ENCODE assay signal across 9 mouse cellular contexts in genomic region chr3:88082663-88083062, GRCm38 (mm10). TPM values are rescaled to one million over a fixed set of nuclear protein-coding genes. Genes with fewer than 3 reads are reported as not detected.
A peak's percentile ranks its signal among the peaks of the same experiment; 100 is the strongest.
DNase-seq lines count a peak whose midpoint lies in the region; ATAC-seq and TF ChIP-seq lines count a peak whose summit lies in the region.
"Had no signal": no experiment of that assay in that cellular context is flagged by ENCODE, and none has a peak within 500 bp of the region (broad histone marks: within the 10 kb centered on the region; RNA-seq: fewer than 3 reads in every experiment).

No protein-coding gene starts in this region.

- intact Hi-C loops in left cerebral cortex, postnatal 36 days (cut with DNase I), result no loop called here

- H3K4me3 ChIP-seq in forebrain, embryonic 14.5 days (ENCODE audit: low read depth, low read length), result peak overlapping the region; percentile 54
- peak overlapping the region; percentile 61 for H3K4me3 ChIP-seq in limb, embryonic 12.5 days (replicated peaks)
- peak overlapping the region; percentile 40; the same call in 1 of the 2 replicates for H3K4me3 ChIP-seq in midbrain, postnatal 0 days (ENCODE audit: low read depth, low read length)
- H3K4me3 ChIP-seq in cerebellum, adult 2 months (replicated peaks; ENCODE audit: insufficient read depth, low read depth, low read length), result no peak overlapping the region

- no peak overlapping the region for H3K27ac ChIP-seq in forebrain, embryonic 14.5 days (ENCODE audit: low read depth, low read length)
- H3K27ac ChIP-seq in limb, embryonic 12.5 days, result 0 out of 2 replicates have a peak overlapping the region, but pooled peaks have one; percentile 13
- H3K27ac ChIP-seq in midbrain, postnatal 0 days (ENCODE audit: low read depth, low read length), result no peak overlapping the region
- H3K27ac ChIP-seq in cerebellum, adult 2 months (ENCODE audit: insufficient read depth, low read length), result no peak overlapping the region

- H3K4me2 ChIP-seq in forebrain, embryonic 14.5 days (ENCODE audit: low read length), result peak overlapping the region; percentile 78
- H3K4me2 ChIP-seq in limb, embryonic 12.5 days, result peak overlapping the region; percentile 80
- H3K4me2 ChIP-seq in midbrain, postnatal 0 days (ENCODE audit: low read depth, low read length, poor library complexity, severe bottlenecking), result no peak overlapping the region

- DNase-seq in spleen, postnatal 36 days (ENCODE audit: low spot score in 2 of 2), result peak; percentile 20 to 23
- no peak for DNase-seq in spleen, adult 18-20 months
- peak; percentile 30 for DNase-seq in forebrain, embryonic 14.5 days (ENCODE audit: low spot score)
- no peak for DNase-seq in midbrain, postnatal 0 days (ENCODE audit: low spot score)
- DNase-seq in cerebellum, adult 2 months, result no peak
- no peak for DNase-seq in left cerebral cortex, postnatal 36 days (ENCODE audit: low spot score in 2 of 2)
- DNase-seq in cerebellum, postnatal 36 days, result no peak

- H3K9me3 ChIP-seq in forebrain, embryonic 14.5 days (replicated peaks; ENCODE audit: control insufficient read depth, low read length), result no peaks in the 10 kb centered on the region
- no peaks in the 10 kb centered on the region for H3K9me3 ChIP-seq in limb, embryonic 12.5 days
- H3K9me3 ChIP-seq in midbrain, postnatal 0 days (ENCODE audit: low read length), result no peaks in the 10 kb centered on the region

- no peak for TF ChIP-seq POLR2A in cerebellum, adult 2 months (IDR thresholded peaks at IDR 0.05; ENCODE audit: borderline replicate concordance, insufficient read depth, low read length)

- WGBS in forebrain, embryonic 14.5 days, result 3% methylated on average over 4 of the region's 4 CpGs
- 28% methylated on average over 4 of the region's 4 CpGs for WGBS in limb, embryonic 12.5 days
- 13% methylated on average over 4 of the region's 4 CpGs for WGBS in midbrain, postnatal 0 days
- WGBS in cerebellum, adult 2 months, result 4% methylated on average over 4 of the region's 4 CpGs

- TF ChIP-seq CTCF in midbrain, postnatal 0 days (IDR thresholded peaks at IDR 0.05), result no peak
- TF ChIP-seq CTCF in cerebellum, adult 2 months (IDR thresholded peaks at IDR 0.05; ENCODE audit: borderline replicate concordance, insufficient read depth, low read depth, low read length), result no peak

- H3K4me1 ChIP-seq in forebrain, embryonic 14.5 days (ENCODE audit: control insufficient read depth, insufficient read depth, low read length), result peaks cover 7% of the 10 kb centered on the region; the same call in 1 of the 2 replicates
- H3K4me1 ChIP-seq in limb, embryonic 12.5 days (replicated peaks), result peaks cover 13% of the 10 kb centered on the region
- no peaks in the 10 kb centered on the region for H3K4me1 ChIP-seq in midbrain, postnatal 0 days (ENCODE audit: insufficient read depth, low read length)
- no peaks in the 10 kb centered on the region for H3K4me1 ChIP-seq in cerebellum, adult 2 months (ENCODE audit: control insufficient read depth, insufficient read depth, low read length)

- peak overlapping the region; percentile 62; the same call in 1 of the 2 replicates for H3K9ac ChIP-seq in forebrain, embryonic 14.5 days (ENCODE audit: low read length)
- peak overlapping the region; percentile 65; the same call in 1 of the 2 replicates for H3K9ac ChIP-seq in limb, embryonic 12.5 days (replicated peaks)
- no peak overlapping the region for H3K9ac ChIP-seq in midbrain, postnatal 0 days (replicated peaks; ENCODE audit: low read length, poor library complexity, severe bottlenecking)

- ATAC-seq in forebrain, embryonic 14.5 days, result no peak
- no peak for ATAC-seq in limb, embryonic 12.5 days (ENCODE audit: insufficient number of reproducible peaks, insufficient read depth, low FRiP score, low TSS enrichment, low read depth)
- no peak for ATAC-seq in midbrain, postnatal 0 days (ENCODE audit: low FRiP score)

- H3K27me3 ChIP-seq in forebrain, embryonic 14.5 days (replicated peaks; ENCODE audit: control insufficient read depth, insufficient read depth, low read length), result no peaks in the 10 kb centered on the region
- no peaks in the 10 kb centered on the region for H3K27me3 ChIP-seq in limb, embryonic 12.5 days
- no peaks in the 10 kb centered on the region for H3K27me3 ChIP-seq in midbrain, postnatal 0 days (ENCODE audit: insufficient read depth, low read length)
- H3K27me3 ChIP-seq in cerebellum, adult 2 months (ENCODE audit: control insufficient read depth, insufficient read depth, low read length), result no peaks in the 10 kb centered on the region

- H3K36me3 ChIP-seq in forebrain, embryonic 14.5 days (ENCODE audit: control insufficient read depth, insufficient read depth, low read length), result 0 out of 2 replicates have a peak, but pooled peaks cover 5% of the 10 kb centered on the region
- peaks cover 23% of the 10 kb centered on the region for H3K36me3 ChIP-seq in limb, embryonic 12.5 days
- H3K36me3 ChIP-seq in midbrain, postnatal 0 days (ENCODE audit: insufficient read depth, low read length), result no peaks in the 10 kb centered on the region

RNA-seq across cellular contexts. Expression of gene Iqgap3, which starts 0.9 kb away (rescaled TPM):
- 7.6 and 8.1 TPM in 2 replicates for polyA plus RNA-seq in forebrain, embryonic 14.5 days (2014; fragmentation: Nextera tagmentation; extraction: Ambion mirVana)
- polyA plus RNA-seq in limb, embryonic 12.5 days (2016; fragmentation: Nextera tagmentation; extraction: Ambion mirVana), result 24.3 and 25.6 TPM in 2 replicates
- total RNA-seq in midbrain, postnatal 0 days (2014; rRNA removed), result 3.1 and 5.4 TPM in 2 replicates
- polyA plus RNA-seq in midbrain, postnatal 0 days (2015; fragmentation: Nextera tagmentation; extraction: Ambion mirVana), result 1.2 and 1.4 TPM in 2 replicates
- polyA plus RNA-seq in cerebellum, adult 2 months (2012; rRNA removed), result 0.11 and 0.14 TPM in 2 replicates
- total RNA-seq in left cerebral cortex, postnatal 36 days (2021), result 1 to 10 TPM in 1 of 2 experiments, under 1 TPM in 1; 0.23 to 1.1 TPM

RNA-seq across cellular contexts. Expression of gene Ttc24, which starts 4.6 kb away (rescaled TPM):
- polyA plus RNA-seq in forebrain, embryonic 14.5 days (2014; fragmentation: Nextera tagmentation; extraction: Ambion mirVana), result not detected in 2 replicates
- not detected in 2 replicates for polyA plus RNA-seq in limb, embryonic 12.5 days (2016; fragmentation: Nextera tagmentation; extraction: Ambion mirVana)
- not detected in 2 replicates for total RNA-seq in midbrain, postnatal 0 days (2014; rRNA removed)
- polyA plus RNA-seq in midbrain, postnatal 0 days (2015; fragmentation: Nextera tagmentation; extraction: Ambion mirVana), result not detected in 2 replicates
- polyA plus RNA-seq in cerebellum, adult 2 months (2012; rRNA removed), result not detected in 2 replicates
- not detected for total RNA-seq in left cerebral cortex, postnatal 36 days (2021)
- polyA plus RNA-seq: cortical plate, adult 2 months had no signal

RNA-seq across cellular contexts. Expression of gene Naxe, which starts 24.4 kb away (rescaled TPM):
- polyA plus RNA-seq in forebrain, embryonic 14.5 days (2014; fragmentation: Nextera tagmentation; extraction: Ambion mirVana), result 171 and 192 TPM in 2 replicates
- 179 and 185 TPM in 2 replicates for polyA plus RNA-seq in limb, embryonic 12.5 days (2016; fragmentation: Nextera tagmentation; extraction: Ambion mirVana)
- 85.2 and 123 TPM in 2 replicates for total RNA-seq in midbrain, postnatal 0 days (2014; rRNA removed)
- 166 and 176 TPM in 2 replicates for polyA plus RNA-seq in midbrain, postnatal 0 days (2015; fragmentation: Nextera tagmentation; extraction: Ambion mirVana)
- polyA plus RNA-seq in cerebellum, adult 2 months (2012; rRNA removed), result 118 and 120 TPM in 2 replicates
- 10 to 100 TPM; 61.7 to 74.4 TPM for total RNA-seq in left cerebral cortex, postnatal 36 days (2021)

RNA-seq across cellular contexts. Expression of gene Gpatch4, which starts 39.8 kb away (rescaled TPM):
- 22.9 and 25.2 TPM in 2 replicates for polyA plus RNA-seq in forebrain, embryonic 14.5 days (2014; fragmentation: Nextera tagmentation; extraction: Ambion mirVana)
- polyA plus RNA-seq in limb, embryonic 12.5 days (2016; fragmentation: Nextera tagmentation; extraction: Ambion mirVana), result 30.8 and 31.1 TPM in 2 replicates
- 7.8 and 18.5 TPM in 2 replicates for total RNA-seq in midbrain, postnatal 0 days (2014; rRNA removed)
- 32.3 and 35.7 TPM in 2 replicates for polyA plus RNA-seq in midbrain, postnatal 0 days (2015; fragmentation: Nextera tagmentation; extraction: Ambion mirVana)
- polyA plus RNA-seq in cerebellum, adult 2 months (2012; rRNA removed), result 11.4 and 14.4 TPM in 2 replicates
- total RNA-seq in left cerebral cortex, postnatal 36 days (2021), result 10 to 100 TPM; 14.9 to 17.5 TPM

RNA-seq across cellular contexts. Expression of gene Hapln2, which starts 55.3 kb away (rescaled TPM):
- polyA plus RNA-seq in forebrain, embryonic 14.5 days (2014; fragmentation: Nextera tagmentation; extraction: Ambion mirVana), result 0.52 TPM in 1 of 2 replicates, not detected in the other
- 0.10 and 0.12 TPM in 2 replicates for polyA plus RNA-seq in limb, embryonic 12.5 days (2016; fragmentation: Nextera tagmentation; extraction: Ambion mirVana)
- total RNA-seq in midbrain, postnatal 0 days (2014; rRNA removed), result 2.4 and 3.0 TPM in 2 replicates
- polyA plus RNA-seq in midbrain, postnatal 0 days (2015; fragmentation: Nextera tagmentation; extraction: Ambion mirVana), result 0.83 and 0.85 TPM in 2 replicates
- polyA plus RNA-seq in cerebellum, adult 2 months (2012; rRNA removed), result 103 and 112 TPM in 2 replicates
- total RNA-seq in left cerebral cortex, postnatal 36 days (2021), result 10 to 100 TPM; 14.5 to 15.4 TPM

Comparison
In these comparisons a context has a peak if more than half of its experiments do, and no peak if none do; other contexts are left out.
1. DNase-seq: peak in spleen, postnatal 36 days (2 of 2) and forebrain, embryonic 14.5 days (single experiment); none in spleen, adult 18-20 months (0 of 2), midbrain, postnatal 0 days (single experiment), cerebellum, adult 2 months (0 of 2), left cerebral cortex, postnatal 36 days (0 of 2) and cerebellum, postnatal 36 days (0 of 2).